Mouse (Mus musculus): Measurements from ENCODE around the gene Nxnl1. TPM values are rescaled to one million over a fixed set of nuclear protein-coding genes. Genes with fewer than 3 reads are reported as not detected.

Gene Nxnl1
- polyA plus RNA-seq, 1 experiment = not detected

DNA sequence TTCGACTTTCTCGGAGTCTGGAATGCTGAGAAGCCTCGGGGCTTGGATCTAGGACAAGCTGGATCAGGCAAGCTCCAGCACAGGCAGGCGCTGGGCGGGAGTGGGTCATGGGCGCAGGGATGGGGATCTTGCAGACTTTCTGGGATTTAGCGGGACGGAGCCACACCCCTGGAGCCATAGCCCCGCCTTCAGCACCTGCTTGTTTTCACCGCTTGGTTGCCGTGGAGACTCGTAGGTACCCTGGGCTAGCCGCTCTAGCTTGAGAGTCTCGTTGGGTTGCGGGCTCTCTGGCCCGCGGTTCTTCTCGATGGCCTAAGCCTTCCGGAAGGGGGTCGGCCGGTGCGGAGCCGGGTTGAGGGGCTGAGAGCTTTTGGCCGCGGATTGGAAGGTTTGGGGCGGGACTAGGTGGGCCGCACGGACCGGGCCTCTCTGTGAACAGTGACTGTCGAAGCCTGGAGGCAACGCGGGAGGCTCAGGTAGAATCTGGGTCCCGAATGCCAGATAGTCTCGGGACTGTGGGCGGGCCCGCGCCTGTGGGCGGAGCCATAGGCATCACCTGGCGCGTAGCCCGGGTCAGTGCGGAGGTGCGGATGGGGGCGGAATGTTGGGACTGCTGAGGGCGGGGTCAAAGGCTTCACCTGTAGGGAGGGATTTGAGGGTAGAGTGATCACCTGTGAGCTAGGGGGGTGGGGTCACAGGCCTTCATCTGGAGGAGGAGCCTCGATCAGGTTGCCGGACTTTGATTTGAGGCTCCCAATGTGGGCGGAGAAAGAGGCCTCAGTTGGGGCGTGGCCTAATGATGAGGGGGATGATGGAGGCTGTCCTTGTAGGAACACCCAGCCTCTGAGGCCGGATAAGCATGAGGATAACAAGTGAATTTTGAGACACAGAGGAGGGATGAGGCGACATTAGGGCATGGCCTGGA, 3.2 kb upstream of the Nxnl1 start:
- no peak for TF ChIP-seq GATA1 (IDR thresholded peaks at IDR 0.05; ENCODE audit: low read length)

DNA sequence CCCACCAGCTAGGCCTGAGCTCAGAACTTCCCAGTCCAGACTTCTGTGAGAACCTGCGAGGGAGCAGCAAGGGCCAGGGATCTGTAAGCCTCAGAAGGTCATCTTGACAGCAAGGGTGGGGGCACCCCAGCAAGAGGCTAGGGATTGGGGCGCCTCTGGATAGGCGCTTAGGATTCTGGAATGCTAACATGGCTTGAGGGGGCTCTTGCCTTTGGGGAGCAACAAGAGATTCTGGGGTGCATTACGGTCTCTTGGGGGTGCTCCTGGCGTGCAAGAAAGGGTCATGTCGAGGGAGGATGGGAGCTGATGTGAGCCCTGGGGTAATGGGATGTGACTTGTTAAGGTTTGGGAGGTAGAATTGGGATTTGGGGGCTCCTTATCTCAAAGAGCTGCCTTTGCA, 2.5 kb upstream of the Nxnl1 start:
- TF ChIP-seq GATA1 (IDR thresholded peaks at IDR 0.05; ENCODE audit: low read length) = no peak

DNA sequence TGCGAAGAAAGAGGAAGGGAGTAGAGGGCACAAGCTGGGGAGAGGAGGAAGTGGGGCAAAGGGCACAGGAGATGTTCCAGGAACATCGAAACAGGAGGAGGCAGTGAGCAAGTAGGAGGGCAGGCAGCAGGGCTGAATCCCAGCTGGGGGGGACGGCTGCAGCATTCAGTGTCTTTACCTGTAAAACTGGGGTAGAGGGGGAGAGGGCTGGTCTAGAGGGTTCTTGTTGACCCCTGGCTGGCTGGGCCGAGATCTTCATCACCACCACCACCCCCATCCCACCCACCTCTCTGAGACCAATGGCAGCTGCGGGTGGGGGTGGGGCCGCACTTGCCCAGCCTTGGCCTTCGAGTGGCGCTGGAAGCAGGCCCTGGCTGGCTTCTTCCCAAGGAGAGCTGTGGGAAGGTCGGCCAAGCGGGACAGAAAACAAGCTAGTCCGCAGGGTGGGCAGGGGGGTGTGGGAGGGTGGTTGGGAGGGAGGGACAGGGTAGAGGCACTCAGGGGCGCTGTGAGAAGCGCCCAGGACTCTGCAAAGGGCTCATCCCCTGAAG, 2.1 kb upstream of the Nxnl1 start, which contains the start of gene Slc27a1:
Slc27a1 (plus strand) TSS at position 496 of the 551 bp plus-strand sequence.
- no peak for TF ChIP-seq GATA1 (IDR thresholded peaks at IDR 0.05; ENCODE audit: low read length)

DNA sequence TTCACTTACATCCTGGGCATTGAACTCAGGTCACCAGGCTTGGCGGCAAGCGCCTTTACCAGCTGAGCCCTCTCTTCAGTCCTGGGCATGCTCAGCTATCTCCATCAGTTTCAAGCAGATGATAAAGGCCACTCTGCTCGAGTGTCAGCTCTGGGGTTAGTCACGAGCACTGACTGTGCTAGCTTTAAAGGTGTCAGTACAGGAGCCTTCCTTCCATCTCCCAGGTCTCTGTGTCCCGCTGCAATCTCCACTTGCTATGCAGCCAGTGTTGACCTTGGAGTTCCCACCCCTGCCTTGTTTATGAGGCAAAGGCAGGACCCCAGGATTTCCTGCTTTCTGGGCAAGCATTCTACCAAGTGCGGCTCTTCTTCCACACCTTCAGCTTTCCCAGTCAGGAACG, 1.2 kb upstream of the Nxnl1 start:
- no peak for TF ChIP-seq GATA1 (IDR thresholded peaks at IDR 0.05; ENCODE audit: low read length)

DNA sequence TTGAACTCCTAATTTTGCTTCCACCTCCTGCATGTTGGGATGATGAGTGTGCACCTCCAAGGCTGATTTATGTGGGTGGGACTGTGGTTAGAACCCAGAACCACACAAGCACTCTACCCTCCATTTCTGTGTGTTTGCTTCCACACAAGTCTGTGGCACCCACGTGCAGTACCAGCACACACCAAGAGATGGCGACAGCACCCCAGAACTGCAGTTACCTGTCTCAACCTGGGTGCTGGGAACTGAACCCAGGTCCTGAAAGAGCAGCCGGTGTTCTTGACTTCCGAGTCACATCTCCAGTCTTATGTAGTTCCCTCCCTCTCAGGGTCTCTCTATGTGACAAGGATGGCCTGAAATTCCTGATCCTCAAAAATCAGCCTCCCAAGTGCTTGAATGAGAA, 2.4 kb downstream of the Nxnl1 start:
- no peak for TF ChIP-seq GATA1 (IDR thresholded peaks at IDR 0.05; ENCODE audit: low read length)

DNA sequence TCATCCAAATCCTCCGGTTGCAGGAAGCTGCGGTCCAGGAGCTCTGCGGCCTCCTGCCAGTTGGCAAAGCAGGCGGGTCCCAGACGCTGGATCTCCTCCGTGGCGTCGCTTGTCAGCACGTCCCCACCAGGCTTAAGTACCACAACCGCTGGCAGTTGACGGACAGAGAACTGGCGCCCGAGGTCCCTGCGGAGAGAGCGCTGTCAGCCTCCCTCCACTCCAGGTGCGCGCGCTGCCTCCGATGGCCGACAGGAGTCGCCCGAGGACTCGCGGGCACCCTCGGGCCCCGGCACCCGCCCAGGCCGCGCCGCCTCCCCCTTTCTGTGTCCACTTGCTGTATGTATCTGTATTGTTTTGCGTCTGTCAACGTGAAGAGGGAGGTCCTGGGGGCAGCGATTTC, 3.6 kb downstream of the Nxnl1 start:
- TF ChIP-seq GATA1 (IDR thresholded peaks at IDR 0.05; ENCODE audit: low read length) = no peak

DNA sequence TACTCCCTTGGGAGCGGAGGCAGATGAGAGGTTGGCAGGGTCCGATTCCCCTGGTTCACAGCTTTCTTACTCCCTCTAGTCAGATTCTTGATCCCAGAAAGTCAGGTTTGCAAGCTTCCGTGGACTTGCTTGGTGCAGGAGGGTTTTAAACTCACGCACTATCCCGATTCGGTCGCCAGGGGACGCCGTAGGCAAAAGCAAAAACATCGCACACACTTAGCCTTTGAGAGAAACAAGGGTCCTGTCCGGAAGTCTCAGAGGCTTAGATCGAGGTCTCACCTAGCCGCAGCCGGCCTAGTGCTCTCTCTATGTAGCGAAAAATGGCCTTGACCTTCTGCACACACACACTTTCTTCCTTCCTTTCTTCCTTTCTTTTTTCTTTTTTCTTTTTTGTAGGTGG, 5.0 kb downstream of the Nxnl1 start:
- no peak for TF ChIP-seq GATA1 (IDR thresholded peaks at IDR 0.05; ENCODE audit: low read length)

GRCm38 (mm10) chr8:71560765-71561164, 5.6 kb downstream of the Nxnl1 start:
- no peak for TF ChIP-seq GATA1 (IDR thresholded peaks at IDR 0.05; ENCODE audit: low read length)

DNA sequence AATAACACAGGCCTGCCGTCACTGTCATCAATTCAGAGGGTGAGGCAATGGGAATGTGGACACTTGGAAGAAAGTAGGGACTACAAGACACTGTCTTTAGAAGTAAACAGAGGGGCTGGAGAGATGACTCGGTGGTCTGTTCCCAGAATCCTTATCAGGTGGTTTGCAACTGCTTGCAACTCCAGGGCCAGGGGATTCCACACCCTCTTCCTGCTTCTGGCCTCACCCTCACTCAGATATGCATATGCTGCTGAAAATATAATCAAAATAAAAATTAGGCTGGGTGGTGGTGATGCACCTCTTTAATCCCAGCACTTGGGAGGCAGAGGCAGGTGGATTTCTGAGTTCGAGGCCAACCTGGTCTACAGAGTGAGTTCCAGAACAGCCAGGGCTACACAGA, 6.3 kb downstream of the Nxnl1 start:
- no peak for TF ChIP-seq GATA1 (IDR thresholded peaks at IDR 0.05; ENCODE audit: low read length)

- no peak for TF ChIP-seq GATA1 (IDR thresholded peaks at IDR 0.05; ENCODE audit: low read length)
Measured at GRCm38 (mm10) chr8:71558958-71559690, 7.3 kb downstream of the Nxnl1 start.

GRCm38 (mm10) chr8:71558071-71558957, 8.1 kb downstream of the Nxnl1 start, which contains the start of gene Tmem221:
Tmem221 (minus strand) TSS chr8:71558871.
- TF ChIP-seq GATA1 (IDR thresholded peaks at IDR 0.05; ENCODE audit: low read length) = no peak

GRCm38 (mm10) chr8:71554644-71555043, 11.8 kb downstream of the Nxnl1 start:
- TF ChIP-seq GATA1 (IDR thresholded peaks at IDR 0.05; ENCODE audit: low read length) = no peak

DNA sequence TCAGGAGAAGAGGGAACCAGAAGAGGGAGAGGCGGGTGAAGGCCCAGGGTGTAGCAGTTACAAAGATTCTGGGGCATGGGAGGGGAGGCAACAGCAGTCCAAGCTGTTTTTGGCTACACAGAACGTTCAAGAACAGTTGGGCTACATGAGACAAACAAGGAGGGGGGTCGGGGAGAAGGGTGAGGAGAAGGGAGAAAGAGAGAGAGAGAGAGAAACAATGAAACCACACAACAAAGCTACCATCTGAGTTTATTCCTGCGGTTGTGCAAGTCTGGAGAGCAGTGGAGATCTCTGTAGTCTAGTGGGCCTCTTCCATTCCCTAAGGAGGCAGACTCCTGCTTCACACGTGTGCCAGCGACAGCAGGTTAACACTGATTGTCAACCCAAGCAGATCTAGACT, 12.4 kb downstream of the Nxnl1 start:
- no peak for TF ChIP-seq GATA1 (IDR thresholded peaks at IDR 0.05; ENCODE audit: low read length)

DNA sequence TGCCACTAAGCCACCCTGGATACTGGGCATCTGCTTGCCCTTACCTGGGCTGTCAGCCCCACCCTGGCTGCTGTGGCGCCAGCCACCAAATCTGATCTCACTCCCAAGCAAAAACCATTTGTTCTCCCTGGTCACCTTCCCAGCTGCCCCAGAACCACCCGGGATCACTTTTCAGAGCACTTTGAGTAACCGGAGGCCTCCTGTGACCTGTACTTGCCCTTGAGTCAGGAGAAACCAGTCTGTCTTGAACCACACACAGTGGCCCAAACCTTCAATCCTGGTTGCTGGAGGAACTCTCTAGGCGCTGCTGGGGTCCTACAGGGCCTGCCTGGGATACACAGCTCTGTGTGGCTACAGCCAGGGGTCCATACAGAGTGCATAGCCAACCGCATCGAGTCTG, 13.6 kb downstream of the Nxnl1 start:
- TF ChIP-seq GATA1 (IDR thresholded peaks at IDR 0.05; ENCODE audit: low read length) = no peak

DNA sequence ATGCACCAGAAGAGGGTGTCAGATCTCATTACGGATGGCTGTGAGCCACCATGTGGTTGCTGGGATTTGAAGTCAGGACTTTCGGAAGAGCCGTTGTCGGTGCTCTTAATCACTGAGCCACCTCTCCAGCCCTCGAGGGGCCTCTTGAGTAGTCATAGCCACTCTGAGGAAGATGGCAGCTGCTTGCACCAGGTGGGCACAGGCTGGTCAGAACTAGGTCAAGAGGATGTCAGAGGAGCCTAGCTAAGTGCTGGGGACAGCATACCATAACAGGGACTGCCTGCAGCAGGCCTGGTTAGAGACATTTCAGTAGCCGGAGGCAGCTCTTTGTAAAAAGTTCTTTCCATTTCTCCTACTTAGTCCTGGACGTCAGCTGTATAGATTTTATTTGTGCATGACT, 15.6 kb downstream of the Nxnl1 start:
- TF ChIP-seq GATA1 (IDR thresholded peaks at IDR 0.05; ENCODE audit: low read length) = no peak

Measured in G1E-ER4 (cell line).